Mouse (Mus musculus): ENCODE results near the gene Olfr683.
"Not testable (repeated sequence)": the region's sequence is repeated elsewhere in the genome, so short reads cannot be mapped to it uniquely, and the experiment has no call there.

Olfr683 gene

DNA sequence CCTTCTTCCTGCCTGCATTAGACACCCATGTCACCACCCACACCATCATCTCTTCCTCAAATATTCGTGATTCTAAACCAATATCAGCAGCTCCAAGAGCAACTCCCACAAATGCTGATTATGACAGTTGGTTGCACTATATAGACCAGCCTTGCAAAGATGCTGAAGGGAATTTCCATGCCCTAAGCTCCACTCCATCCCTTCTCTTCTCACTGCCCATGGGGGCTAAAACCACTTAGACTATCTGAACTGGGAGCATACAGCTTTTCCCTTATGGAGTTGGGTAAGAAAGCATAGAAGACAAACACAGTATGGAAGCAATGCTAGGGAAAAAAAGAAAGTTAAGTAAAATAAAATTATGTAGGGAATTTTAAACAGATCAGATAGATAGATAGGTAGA, at the start of gene Olfr683:
Gene Olfr683, minus strand, starts transcription at position 101 of the 400 bp plus-strand sequence.
- DNase-seq (ENCODE audit: low read depth), result no peak

DNA sequence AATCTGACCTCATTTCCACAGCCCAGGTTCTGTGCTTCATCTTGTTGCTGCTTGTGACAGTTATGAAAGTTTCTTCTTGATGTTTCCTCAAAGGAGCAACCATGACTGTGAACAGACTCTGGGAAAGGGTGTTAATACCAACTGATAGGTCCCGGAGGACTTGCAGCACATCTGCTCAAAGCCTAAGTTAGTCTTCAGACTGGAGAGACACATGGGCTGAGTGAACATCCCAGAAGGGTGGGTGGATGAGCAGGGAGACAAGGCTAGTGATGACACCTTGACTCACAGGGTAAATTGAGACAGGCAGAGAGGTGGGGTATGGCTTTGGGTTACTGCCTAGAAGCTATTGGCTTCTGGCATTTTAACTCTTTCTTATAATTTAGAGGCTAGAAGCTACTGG, 39.1 kb upstream of the Olfr683 start, which contains the start of gene Olfr685:
Gene Olfr685, minus strand, starts transcription at position 101 of the 400 bp plus-strand sequence.
- no peak for DNase-seq (ENCODE audit: low read depth)

DNA sequence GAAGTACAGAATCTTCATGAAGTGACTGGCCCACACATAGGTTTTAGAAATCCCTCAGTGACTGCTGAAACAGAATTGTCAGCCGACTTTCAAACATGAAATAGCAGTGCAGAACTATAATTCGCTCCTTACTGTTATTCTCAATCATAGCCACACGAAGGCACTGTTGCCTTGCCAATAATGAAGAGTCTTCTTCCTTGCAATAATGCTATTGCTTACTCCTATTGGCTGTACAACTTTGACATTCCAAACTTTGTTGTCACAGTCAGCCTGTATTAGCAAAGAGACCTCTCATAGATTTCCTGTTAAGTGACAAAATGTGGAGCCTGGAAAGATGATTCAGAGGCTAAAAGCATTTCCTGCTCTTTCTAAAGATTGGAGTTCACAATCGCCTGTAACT, 24.0 kb upstream of the Olfr683 start:
- DNase-seq (ENCODE audit: low read depth), result no peak

DNA sequence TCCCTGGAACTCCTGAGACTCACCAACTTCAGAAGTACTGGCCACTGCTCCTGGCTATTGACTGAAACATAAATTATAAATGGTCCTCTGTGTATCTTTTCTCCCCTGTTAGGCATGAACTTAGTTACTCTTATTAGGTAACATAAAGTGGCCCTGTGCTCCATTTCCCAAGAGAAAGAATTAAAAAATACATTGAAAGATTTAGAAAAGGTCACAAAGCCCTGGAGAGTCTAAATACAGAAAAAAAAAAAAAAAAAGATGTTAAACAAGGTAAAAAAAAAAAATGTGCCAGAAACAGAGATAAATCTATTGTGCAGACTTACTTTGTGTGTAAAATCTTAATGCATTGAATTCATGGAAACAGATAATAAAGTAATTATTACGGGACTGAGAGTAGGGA, 16.7 kb upstream of the Olfr683 start, which contains the start of gene Olfr684:
Gene Olfr684, minus strand, starts transcription at position 101 of the 400 bp plus-strand sequence.
- no peak for DNase-seq (ENCODE audit: low read depth)

DNA sequence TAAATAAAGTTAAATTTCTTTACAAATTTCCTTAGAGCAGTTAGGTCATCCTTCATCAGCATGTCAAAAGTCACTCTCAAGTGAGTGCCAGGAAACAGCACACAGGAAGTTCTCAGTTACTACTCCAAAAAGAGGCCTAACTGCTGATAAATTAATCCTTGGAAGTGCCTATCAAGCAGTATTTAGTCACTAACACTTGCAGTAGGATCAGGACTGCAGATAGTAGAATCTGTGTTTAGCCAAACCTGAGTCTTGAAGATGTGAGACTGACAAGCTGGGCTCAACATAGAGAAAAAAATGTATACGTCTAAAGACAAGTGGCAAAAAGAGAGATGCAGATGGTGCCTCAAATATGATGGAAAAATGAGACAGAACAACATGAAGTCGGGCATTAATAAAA, 5.5 kb downstream of the Olfr683 start:
- DNase-seq (ENCODE audit: low read depth), result no peak

DNA sequence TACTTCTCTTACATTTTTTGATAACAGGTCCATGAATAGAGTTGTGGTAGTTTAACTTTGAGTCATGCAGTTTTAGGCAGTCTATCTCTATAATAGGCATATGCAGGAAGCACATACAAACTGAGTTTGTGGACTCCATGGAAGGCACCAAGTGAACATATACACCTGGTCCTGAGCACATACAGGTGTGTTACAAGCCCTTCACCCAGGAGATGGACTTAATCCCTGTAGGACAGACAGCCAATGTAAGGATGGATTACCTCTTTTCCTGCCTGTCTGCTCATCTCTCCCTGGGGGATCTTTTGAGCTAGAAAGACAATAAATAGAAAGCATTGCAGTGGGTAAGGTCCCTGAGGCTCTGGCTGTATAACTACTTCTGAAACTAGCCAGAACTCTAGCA, 30.3 kb downstream of the Olfr683 start, which contains the start of gene Olfr681:
Gene Olfr681, plus strand, starts transcription at position 301 of the 400 bp plus-strand sequence.
- DNase-seq (ENCODE audit: low read depth), result no peak

DNA sequence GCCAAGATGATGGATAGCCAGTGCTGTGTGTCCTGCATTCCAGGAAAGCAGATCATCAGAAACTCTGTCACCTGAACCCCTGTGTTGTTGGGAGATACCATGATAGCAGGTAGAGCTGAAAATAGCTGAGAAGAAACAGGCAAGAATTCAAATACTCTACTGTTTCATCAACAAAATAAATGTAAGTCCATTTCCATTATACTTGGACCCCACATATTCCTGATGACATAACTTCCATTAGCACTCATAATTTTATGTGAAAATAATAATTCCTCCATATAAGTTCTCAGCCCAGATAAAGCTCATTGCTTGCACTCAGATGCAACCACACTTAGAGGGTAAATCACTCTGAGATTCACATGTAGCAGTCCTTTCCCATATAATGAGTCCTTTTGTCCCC, 54.1 kb downstream of the Olfr683 start, which contains the start of gene Olfr680-ps1:
Gene Olfr680-ps1, minus strand, starts transcription at position 101 of the 400 bp plus-strand sequence.
- DNase-seq (ENCODE audit: low read depth), result not testable (repeated sequence)
